Mouse (Mus musculus): ENCODE data around the gene Tagln2.

Gene Tagln2

GRCm38 (mm10) chr1:172525027-172525764, 25.3 kb downstream of the Tagln2 start:
- DNase-seq (ENCODE audit: low read depth, low spot score) = peak; percentile 82

- DNase-seq (ENCODE audit: low read depth, low spot score) = no peak
These were observed 26.1 kb downstream of the Tagln2 start for GRCm38 (mm10) chr1:172525971-172526370.

- DNase-seq (ENCODE audit: low read depth, low spot score) = no peak
These were observed 26.7 kb downstream of the Tagln2 start for GRCm38 (mm10) chr1:172526380-172527081.

- no peak for DNase-seq (ENCODE audit: low read depth, low spot score)
These were observed 27.6 kb downstream of the Tagln2 start for GRCm38 (mm10) chr1:172527431-172527830.

- DNase-seq (ENCODE audit: low read depth, low spot score) = peak; percentile 90
These were observed 28.9 kb downstream of the Tagln2 start for GRCm38 (mm10) chr1:172528701-172529100.

GRCm38 (mm10) chr1:172530544-172531220, 30.8 kb downstream of the Tagln2 start:
- no peak for DNase-seq (ENCODE audit: low read depth, low spot score)

GRCm38 (mm10) chr1:172532551-172532950, 32.7 kb downstream of the Tagln2 start:
- DNase-seq (ENCODE audit: low read depth, low spot score) = peak; percentile 82

- no peak for DNase-seq (ENCODE audit: low read depth, low spot score)
These were observed 35.3 kb downstream of the Tagln2 start for GRCm38 (mm10) chr1:172535116-172535515.

- DNase-seq (ENCODE audit: low read depth, low spot score) = no peak
These were observed 40.0 kb downstream of the Tagln2 start for GRCm38 (mm10) chr1:172539827-172540226.

GRCm38 (mm10) chr1:172540283-172540820, 40.5 kb downstream of the Tagln2 start:
- DNase-seq (ENCODE audit: low read depth, low spot score) = no peak

GRCm38 (mm10) chr1:172546062-172546461, 46.2 kb downstream of the Tagln2 start:
- no peak for DNase-seq (ENCODE audit: low read depth, low spot score)

- DNase-seq (ENCODE audit: low read depth, low spot score) = no peak
These were observed 48.7 kb downstream of the Tagln2 start for GRCm38 (mm10) chr1:172548501-172548900.

GRCm38 (mm10) chr1:172549314-172549713, 49.5 kb downstream of the Tagln2 start:
- no peak for DNase-seq (ENCODE audit: low read depth, low spot score)

- DNase-seq (ENCODE audit: low read depth, low spot score) = no peak
These were observed 49.9 kb downstream of the Tagln2 start for GRCm38 (mm10) chr1:172549717-172550116.

- DNase-seq (ENCODE audit: low read depth, low spot score) = peak; percentile 86
These were observed 50.7 kb downstream of the Tagln2 start for GRCm38 (mm10) chr1:172550551-172550951.

GRCm38 (mm10) chr1:172551009-172551408, 51.2 kb downstream of the Tagln2 start:
- no peak for DNase-seq (ENCODE audit: low read depth, low spot score)

- no peak for DNase-seq (ENCODE audit: low read depth, low spot score)
These were observed 52.8 kb downstream of the Tagln2 start for GRCm38 (mm10) chr1:172552623-172553022.

- DNase-seq (ENCODE audit: low read depth, low spot score) = no peak
These were observed 55.8 kb downstream of the Tagln2 start, which contains the start of gene Vsig8 for GRCm38 (mm10) chr1:172555638-172556037. Gene Vsig8, plus strand, starts transcription at chr1:172555938.

Measured in ES-CJ7 (cell line).